Mouse (Mus musculus): Measurements from ENCODE around the gene Tm4sf5.

The Tm4sf5 gene

GRCm38 (mm10) chr11:70553940-70554339, 48.9 kb downstream of the Tm4sf5 start:
- no peak for DNase-seq

GRCm38 (mm10) chr11:70557545-70557944, 52.5 kb downstream of the Tm4sf5 start:
- DNase-seq: no peak

All from cerebellum, postnatal 14 days (tissue).